Mouse (Mus musculus) liver, embryonic 11.5 days (tissue): ENCODE results near the gene Nfrkb. TPM values are rescaled to one million over a fixed set of nuclear protein-coding genes. Genes with fewer than 3 reads are reported as not detected.

ENCODE experiments used
- ATAC-seq: fragments of 200-750 bp; cut with Nextera tagmentation; replicated peaks from 2 replicates; pipeline ENCODE4 v1.8.0; 2017; ENCODE audit warnings: moderate number of reproducible peaks, mild to moderate bottlenecking, moderate TSS enrichment, moderate library complexity; ENCODE audit not compliant: low FRiP score
- DNase-seq: peaks from one replicate; pipeline ENCODE4 v3.0.0-alpha.2; 2017; ENCODE audit warnings: low spot score
- H3K27ac ChIP-seq: fragments of 300-500 bp; sonication (generic); 2 replicates; pipeline ENCODE4 v1.5.1; 2014; ENCODE audit warnings: mild to moderate bottlenecking, low read depth, low read length, control low read depth
- H3K27me3 ChIP-seq: fragments of 300-500 bp; sonication (generic); replicated peaks from 2 replicates; pipeline ENCODE4 v1.6.1; 2014; ENCODE audit warnings: low read length, mixed read lengths; ENCODE audit not compliant: control insufficient read depth, insufficient read depth
- H3K36me3 ChIP-seq: fragments of 300-500 bp; sonication (generic); 2 replicates; pipeline ENCODE4 v1.6.1; 2014; ENCODE audit warnings: mild to moderate bottlenecking, low read length, moderate library complexity, mixed read lengths; ENCODE audit not compliant: control insufficient read depth, insufficient read depth
- H3K4me1 ChIP-seq: fragments of 300-500 bp; sonication (generic); replicated peaks from 2 replicates; pipeline ENCODE4 v1.6.1; 2014; ENCODE audit warnings: low read length, mixed read lengths; ENCODE audit not compliant: control insufficient read depth, insufficient read depth
- H3K4me2 ChIP-seq: fragments of 300-500 bp; sonication (generic); 2 replicates; pipeline ENCODE4 v1.6.1; 2014; ENCODE audit warnings: mild to moderate bottlenecking, control low read depth, moderate library complexity
- H3K4me3 ChIP-seq: fragments of 300-500 bp; sonication (generic); 2 replicates; pipeline ENCODE4 v1.5.1; 2014; ENCODE audit warnings: low read depth, low read length, control low read depth
- H3K9ac ChIP-seq: fragments of 300-500 bp; sonication (generic); 2 replicates; pipeline ENCODE4 v1.6.1; 2014; ENCODE audit warnings: low read depth, low read length, control low read depth
- H3K9me3 ChIP-seq: fragments of 300-500 bp; sonication (generic); 2 replicates; pipeline ENCODE4 v1.6.1; 2016; ENCODE audit warnings: low read length, inconsistent platforms, mixed read lengths; ENCODE audit not compliant: control insufficient read depth
- WGBS: fragments of 180-500 bp; shearing (Covaris S2); extraction: QIAGEN DNeasy Blood & Tissue Kit; methylation state at CpG from one replicate; pipeline ENCODE4 v1.1.7; 2014; 5-methylcytosine and 5-hydroxymethylcytosine counted together
- polyA plus RNA-seq: library from polyadenylated mRNA; unstranded; fragments of >200 nt; fragmentation: Nextera tagmentation; extraction: Ambion mirVana; gene quantifications from 2 replicates; pipeline ENCODE4 v1.2.1, GENCODE M21; 2014

Gene Nfrkb
- polyA plus RNA-seq, 1 experiment from 2014 or later: 16.1 TPM

GRCm38 (mm10) chr9:31363698-31364609 is 22.0 kb upstream of the Nfrkb start:
- 90% methylated on average over 9 of the region's 9 CpGs for WGBS
- no peaks in the 10 kb centered on the region for H3K27me3 ChIP-seq
- no peak overlapping the region for H3K4me2 ChIP-seq
- DNase-seq: no peak
- no peak overlapping the region for H3K27ac ChIP-seq
- no peak overlapping the region for H3K9ac ChIP-seq
- H3K9me3 ChIP-seq: no peaks in the 10 kb centered on the region
- no peak overlapping the region for H3K4me3 ChIP-seq
- peaks cover 3% of the 10 kb centered on the region; the same call in 1 of the 2 replicates for H3K4me1 ChIP-seq
- H3K36me3 ChIP-seq: peaks cover 9% of the 10 kb centered on the region; the same call in 1 of the 2 replicates
- no peak for ATAC-seq

DNA sequence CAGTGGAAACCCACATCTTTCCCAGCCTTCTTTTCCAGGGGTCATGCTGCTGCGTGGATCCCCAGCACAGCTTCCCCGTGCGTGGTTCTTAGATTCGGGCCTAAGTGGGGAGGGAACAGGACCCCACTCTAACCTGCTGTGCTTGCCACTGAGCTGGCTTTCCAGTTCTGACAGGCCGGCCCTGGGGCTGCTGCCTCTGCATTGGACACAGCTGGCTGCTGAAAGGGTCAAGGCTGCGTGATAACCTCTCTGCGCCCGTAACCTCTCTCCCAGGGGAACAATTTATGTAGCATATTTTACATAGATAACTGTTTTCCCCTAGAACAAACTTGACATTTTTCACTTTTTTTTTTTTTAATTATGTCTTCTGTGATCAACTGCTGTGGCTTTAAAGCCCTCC is 20.9 kb upstream of the Nfrkb start:
- H3K4me1 ChIP-seq: peaks cover 3% of the 10 kb centered on the region; the same call in 1 of the 2 replicates
- ATAC-seq: 0 out of 2 replicates have a peak, but pooled peaks have one; percentile 18
- no peak overlapping the region for H3K27ac ChIP-seq
- 64% methylated on average over 8 of the region's 8 CpGs for WGBS
- no peak for DNase-seq
- no peaks in the 10 kb centered on the region for H3K9me3 ChIP-seq
- no peaks in the 10 kb centered on the region for H3K27me3 ChIP-seq
- H3K36me3 ChIP-seq: peaks cover 4% of the 10 kb centered on the region; the same call in 1 of the 2 replicates
- no peak overlapping the region for H3K4me2 ChIP-seq
- H3K4me3 ChIP-seq: no peak overlapping the region
- H3K9ac ChIP-seq: no peak overlapping the region

DNA sequence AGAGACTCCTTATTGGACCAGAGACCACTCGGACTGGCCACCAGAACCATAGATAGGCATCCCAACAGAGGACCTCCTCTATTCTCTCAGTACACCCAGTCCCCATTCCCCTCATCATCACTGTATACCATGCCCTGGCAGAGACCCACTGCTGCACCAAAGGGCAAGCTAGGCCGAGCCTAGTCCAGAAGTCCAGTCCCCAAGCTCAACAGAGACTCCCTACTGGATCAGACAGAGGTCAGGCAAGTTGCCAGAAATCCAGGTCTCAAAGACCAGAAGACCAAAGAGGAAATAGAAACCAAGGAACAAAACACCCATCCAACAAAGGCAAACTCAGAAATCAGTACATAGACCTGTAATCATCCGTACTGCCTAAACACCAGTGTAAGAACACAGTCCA is 14.3 kb upstream of the Nfrkb start:
- no peak overlapping the region for H3K9ac ChIP-seq
- no peaks in the 10 kb centered on the region for H3K27me3 ChIP-seq
- no peak for DNase-seq
- no peak overlapping the region for H3K27ac ChIP-seq
- H3K9me3 ChIP-seq: no peaks in the 10 kb centered on the region
- no peak for ATAC-seq
- WGBS: 84% methylated on average over 3 of the region's 3 CpGs
- no peak overlapping the region for H3K4me3 ChIP-seq
- no peak overlapping the region for H3K4me2 ChIP-seq
- no peaks in the 10 kb centered on the region for H3K4me1 ChIP-seq
- H3K36me3 ChIP-seq: peaks cover 5% of the 10 kb centered on the region; the same call in 1 of the 2 replicates

DNA sequence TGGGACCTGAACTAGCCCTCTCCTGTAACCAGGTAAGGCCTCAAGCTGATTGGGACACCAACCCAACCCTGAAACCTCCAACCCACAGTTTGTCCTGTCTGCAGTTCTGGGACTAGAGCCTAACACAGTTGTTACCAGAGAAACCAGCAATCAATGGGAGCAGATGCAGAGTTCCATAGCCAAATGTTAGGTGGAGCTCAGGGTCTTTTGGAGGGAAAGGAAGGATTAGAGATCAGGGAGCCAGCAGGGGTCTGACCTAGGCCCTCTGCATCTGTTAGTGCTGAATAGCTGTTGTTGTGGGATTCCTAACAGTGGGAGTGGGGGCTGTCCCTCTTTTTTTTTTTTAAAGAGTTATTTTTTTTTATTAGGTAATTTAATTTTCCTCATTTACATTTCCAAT is 9.3 kb upstream of the Nfrkb start:
- H3K27ac ChIP-seq: no peak overlapping the region
- H3K4me2 ChIP-seq: no peak overlapping the region
- no peak overlapping the region for H3K4me3 ChIP-seq
- no peak for DNase-seq
- no peaks in the 10 kb centered on the region for H3K4me1 ChIP-seq
- H3K36me3 ChIP-seq: peaks cover 4% of the 10 kb centered on the region; the same call in 1 of the 2 replicates
- no peaks in the 10 kb centered on the region for H3K27me3 ChIP-seq
- ATAC-seq: no peak
- no peak overlapping the region for H3K9ac ChIP-seq
- no peaks in the 10 kb centered on the region for H3K9me3 ChIP-seq

DNA sequence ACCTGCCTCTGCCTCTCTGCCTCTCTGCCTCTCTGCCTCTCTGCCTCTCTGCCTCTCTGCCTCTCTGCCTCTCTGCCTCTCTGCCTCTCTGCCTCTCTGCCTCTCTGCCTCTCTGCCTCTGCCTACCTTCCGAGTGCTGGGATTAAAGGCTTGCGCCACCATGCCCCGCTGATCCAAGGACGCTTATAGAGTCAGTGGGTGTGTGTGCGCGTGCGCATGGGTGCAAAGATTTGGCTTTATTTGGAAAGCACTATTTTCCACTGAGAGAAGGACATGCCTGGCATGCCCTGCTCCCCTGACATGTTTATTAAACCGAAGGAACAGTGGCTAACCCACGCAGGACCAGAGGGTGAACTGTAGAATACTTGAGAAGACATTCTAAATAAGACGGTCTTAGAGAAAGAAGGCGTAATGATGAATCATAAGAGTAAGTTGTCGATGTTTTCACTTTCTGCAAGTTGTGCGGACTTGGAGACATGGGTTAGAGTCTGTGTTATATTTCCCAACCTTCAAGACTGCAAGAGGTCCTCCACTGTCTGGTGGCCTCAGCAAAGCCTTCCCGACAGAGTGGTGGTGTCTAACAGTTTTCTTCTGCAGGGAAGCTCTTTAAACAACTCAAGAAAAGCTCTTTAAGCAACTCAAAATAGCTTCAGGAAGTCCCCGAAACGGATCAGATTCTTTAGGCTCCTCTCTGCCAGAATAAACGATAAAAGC is 1.0 kb upstream of the Nfrkb start:
- Histone ChIP-seq H3K9me3 (no peaks in the 10 kb centered on the region), H3K4me2 (peak overlapping the region; percentile 83), H3K36me3 (no peaks in the 10 kb centered on the region), H3K27me3 (no peaks in the 10 kb centered on the region), H3K9ac (0 out of 2 replicates have a peak overlapping the region, but pooled peaks have one; percentile 88), H3K4me1 (peaks cover 11% of the 10 kb centered on the region), H3K4me3 (no peak overlapping the region), H3K27ac (no peak overlapping the region)
- 80% methylated on average over 17 of the region's 17 CpGs for WGBS
- ATAC-seq (no peak), DNase-seq (no peak)

DNA sequence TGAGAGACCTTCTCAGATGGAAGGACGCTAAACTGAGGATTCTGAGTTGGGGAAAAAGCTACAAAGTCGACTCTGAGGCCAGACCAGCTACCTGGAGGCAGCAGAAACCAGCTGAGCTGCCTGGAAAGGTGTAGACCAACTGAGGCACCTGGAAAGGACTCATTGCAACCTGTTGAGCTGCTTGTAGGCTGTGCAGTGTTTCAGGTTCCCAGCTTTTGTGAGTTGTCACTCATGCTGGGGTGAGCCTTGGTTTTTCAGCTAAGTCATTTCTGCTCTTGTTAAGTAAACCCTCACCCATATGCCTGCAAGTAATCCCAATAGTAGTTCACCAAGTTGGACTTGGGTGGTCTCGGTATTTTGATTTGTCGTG is 507 bp upstream of the Nfrkb start:
- peak overlapping the region; percentile 83 for H3K4me2 ChIP-seq
- H3K27me3 ChIP-seq: no peaks in the 10 kb centered on the region
- ATAC-seq: peak; percentile 40; the same call in 1 of the 2 replicates
- H3K9me3 ChIP-seq: no peaks in the 10 kb centered on the region
- WGBS: 25% methylated on average over 4 of the region's 4 CpGs
- DNase-seq: no peak
- peaks cover 11% of the 10 kb centered on the region for H3K4me1 ChIP-seq
- no peak overlapping the region for H3K27ac ChIP-seq
- peak overlapping the region; percentile 91 for H3K4me3 ChIP-seq
- H3K36me3 ChIP-seq: no peaks in the 10 kb centered on the region
- peak overlapping the region; percentile 88 for H3K9ac ChIP-seq

DNA sequence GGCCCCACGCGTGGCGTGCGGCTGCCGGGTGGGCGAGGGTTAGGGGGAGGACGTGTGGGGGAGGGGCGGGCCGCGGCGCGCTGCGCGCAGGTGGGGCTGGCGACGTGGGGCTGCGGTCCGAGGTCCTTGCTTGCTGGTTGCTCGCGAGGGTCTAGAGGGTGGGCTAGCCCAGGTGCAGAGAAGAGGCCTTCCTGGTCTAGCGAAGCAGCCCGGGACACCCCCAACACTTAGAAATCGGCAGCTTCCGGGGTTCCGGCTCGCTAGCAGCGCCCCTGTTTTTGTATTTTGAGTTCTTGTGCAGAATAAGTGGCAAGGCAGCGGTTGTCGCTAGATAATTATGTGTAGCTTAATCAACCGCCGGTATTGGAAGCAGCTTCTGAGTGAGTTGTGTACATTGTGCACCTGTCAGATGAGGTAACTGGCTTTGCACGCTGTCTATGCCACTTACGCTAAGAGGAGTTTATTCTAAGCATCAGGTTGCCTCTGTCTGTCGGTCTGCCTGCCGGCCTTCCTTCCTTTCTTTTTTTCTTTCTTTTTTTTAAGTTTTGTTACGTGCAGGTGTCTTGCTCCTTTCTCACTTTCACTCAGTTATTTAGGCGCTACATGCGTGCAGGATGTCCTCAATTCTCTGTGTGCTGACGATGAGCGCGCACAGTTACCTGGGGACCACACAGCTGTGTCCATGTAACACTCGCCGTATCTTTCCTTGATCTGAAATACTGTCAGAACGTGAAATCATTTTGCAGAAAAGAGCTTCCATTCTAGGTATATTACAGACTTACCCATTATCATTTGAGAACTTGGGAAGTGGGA is 582 bp downstream of the Nfrkb start:
- H3K9ac ChIP-seq: peak overlapping the region; percentile 88
- peak overlapping the region; percentile 91 for H3K4me3 ChIP-seq
- H3K4me1 ChIP-seq: peaks cover 11% of the 10 kb centered on the region
- H3K9me3 ChIP-seq: no peaks in the 10 kb centered on the region
- H3K4me2 ChIP-seq: peak overlapping the region; percentile 83
- H3K36me3 ChIP-seq: peaks cover 6% of the 10 kb centered on the region
- DNase-seq (peak; percentile 65), ATAC-seq (peak; percentile 58)
- peak overlapping the region; percentile 61; the same call in 1 of the 2 replicates for H3K27ac ChIP-seq
- H3K27me3 ChIP-seq: no peaks in the 10 kb centered on the region
- 8% methylated on average over 43 of the region's 44 CpGs for WGBS

DNA sequence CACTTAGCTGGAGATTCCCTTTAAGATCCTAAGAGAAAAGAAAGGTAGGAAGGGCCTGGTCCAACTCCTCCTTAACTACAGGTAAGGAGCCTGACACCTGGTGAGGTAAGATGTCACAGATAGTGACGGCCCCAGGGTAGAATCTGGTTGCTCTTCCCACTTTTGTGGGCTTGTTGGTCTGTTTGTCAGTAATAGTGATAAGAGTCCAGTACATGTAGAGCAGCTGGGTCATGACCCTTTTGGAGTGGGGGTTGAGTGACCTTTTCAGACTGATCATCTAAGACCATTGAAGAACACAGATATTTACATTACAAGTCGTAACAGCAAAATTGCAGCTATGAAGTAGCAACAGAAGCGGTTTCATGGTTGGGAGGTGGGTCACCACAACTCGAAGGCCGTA is 1.2 kb downstream of the Nfrkb start:
- H3K4me3 ChIP-seq: peak overlapping the region; percentile 91
- H3K27ac ChIP-seq: no peak overlapping the region
- H3K4me2 ChIP-seq: peak overlapping the region; percentile 83
- H3K9ac ChIP-seq: no peak overlapping the region
- peaks cover 11% of the 10 kb centered on the region for H3K4me1 ChIP-seq
- DNase-seq: no peak
- ATAC-seq: no peak
- WGBS: 77% methylated on average over 5 of the region's 5 CpGs
- H3K9me3 ChIP-seq: no peaks in the 10 kb centered on the region
- no peaks in the 10 kb centered on the region for H3K27me3 ChIP-seq
- peaks cover 8% of the 10 kb centered on the region for H3K36me3 ChIP-seq
